Mouse (Mus musculus) thymus, adult 18-20 months (tissue): ENCODE data around the gene Retnlg.
"Not testable (repeated sequence)": the region's sequence is repeated elsewhere in the genome, so short reads cannot be mapped to it uniquely, and the experiment has no call there.

Source experiments
- DNase-seq, 2 experiments: peaks; one replicate each; pipeline ENCODE4 v3.0.0; 2022; ENCODE audit warnings: mixed read lengths in 2 of 2

Retnlg gene

DNA sequence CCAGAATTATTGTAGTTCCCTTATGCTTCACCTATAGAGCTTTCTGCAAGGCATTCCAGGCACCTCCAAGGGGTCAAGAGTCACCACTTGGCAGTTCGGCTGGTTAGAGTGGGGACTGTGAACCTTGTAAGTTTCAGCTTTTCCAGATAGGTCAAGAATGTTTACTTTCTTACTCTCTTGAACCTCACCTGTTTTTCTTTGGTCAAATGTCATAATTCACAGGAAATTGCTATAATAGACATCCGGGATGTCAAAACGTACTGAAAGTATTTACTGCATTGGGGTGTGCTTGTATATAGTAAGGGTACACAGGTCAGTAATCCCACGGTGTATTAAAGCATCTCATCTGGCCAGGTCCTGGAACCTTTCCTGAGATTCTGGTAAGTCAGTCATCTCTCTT is at the start of gene Retnlg:
Gene Retnlg (plus strand): TSS at position 301 of the 400 bp plus-strand sequence.
- DNase-seq = no peak

DNA sequence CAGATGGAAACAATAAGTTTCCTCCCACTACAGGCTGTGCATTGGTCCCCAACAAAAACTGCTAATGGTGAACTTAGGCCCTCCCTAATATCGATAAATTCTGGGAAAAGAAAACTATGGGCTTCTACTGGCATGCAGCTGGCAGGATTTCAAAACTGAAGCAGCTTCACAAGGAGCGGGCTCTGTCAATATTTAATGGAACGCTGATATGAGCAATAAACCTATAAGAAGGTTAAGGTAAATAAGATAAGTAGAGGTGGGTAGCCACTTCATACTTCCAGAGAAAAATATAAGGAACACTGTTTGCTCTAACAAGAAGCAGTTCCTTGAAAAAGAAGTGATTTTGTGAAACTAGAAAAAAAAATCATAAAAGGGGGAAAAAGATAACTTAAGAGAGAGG is 45.9 kb upstream of the Retnlg start:
- DNase-seq = no peak

DNA sequence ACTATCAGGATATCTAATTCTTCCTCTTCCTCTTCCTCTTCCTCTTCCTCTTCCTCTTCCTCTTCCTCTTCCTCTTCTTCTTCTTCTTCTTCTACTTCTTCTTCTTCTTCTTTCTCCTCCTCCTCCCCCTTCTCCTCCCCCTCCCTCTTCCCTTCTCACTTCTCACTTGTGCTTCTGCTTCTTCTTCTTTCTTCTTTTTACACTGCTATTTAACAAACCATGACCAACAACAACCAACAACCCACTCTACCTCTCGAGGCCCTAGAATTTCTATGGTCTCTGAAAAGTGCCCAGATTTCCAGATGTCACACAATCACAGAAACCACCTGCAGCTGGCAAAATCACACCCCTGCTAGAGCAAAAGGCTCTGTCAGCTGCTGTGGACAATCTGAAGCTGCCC is 44.8 kb upstream of the Retnlg start:
- DNase-seq = no peak

DNA sequence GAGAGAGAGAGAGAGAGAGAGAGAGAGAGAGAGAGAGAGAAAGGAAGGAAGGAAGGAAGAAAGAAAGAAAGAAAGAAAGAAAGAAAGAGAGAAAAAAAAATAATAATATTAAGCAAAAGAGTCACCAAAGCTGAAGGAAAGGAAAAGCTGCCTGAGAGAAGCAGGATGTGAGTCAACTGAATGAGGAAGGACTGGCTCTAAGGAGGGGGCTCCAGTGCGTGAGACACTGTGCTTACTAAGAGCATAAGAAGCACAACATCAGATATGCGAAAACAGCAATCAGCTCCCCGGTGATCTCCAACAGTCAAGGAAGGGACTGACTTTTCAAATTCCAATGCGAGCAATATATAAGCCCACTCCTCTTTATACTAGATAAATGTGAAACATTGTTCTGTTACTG is 43.4 kb upstream of the Retnlg start:
- DNase-seq = no peak

DNA sequence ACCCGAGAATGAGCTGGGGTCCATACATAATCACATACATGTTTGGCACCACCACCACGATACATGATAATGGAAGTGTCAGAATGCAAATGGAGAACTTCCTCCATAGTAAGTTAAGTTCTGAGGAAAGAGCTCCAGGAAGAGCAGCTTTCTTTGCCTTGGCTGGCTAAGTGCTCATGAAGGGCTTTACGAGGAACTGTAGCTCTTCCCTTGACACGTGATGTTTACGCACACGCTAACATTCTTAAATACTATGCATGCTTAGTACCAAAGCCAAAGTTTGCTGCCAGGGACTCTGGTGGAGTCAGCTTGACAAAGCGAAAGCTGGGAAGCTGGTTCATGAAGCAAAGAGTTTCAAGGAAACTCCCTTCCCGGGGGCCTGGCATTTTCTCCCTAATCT is 40.4 kb upstream of the Retnlg start:
- DNase-seq = no peak

DNA sequence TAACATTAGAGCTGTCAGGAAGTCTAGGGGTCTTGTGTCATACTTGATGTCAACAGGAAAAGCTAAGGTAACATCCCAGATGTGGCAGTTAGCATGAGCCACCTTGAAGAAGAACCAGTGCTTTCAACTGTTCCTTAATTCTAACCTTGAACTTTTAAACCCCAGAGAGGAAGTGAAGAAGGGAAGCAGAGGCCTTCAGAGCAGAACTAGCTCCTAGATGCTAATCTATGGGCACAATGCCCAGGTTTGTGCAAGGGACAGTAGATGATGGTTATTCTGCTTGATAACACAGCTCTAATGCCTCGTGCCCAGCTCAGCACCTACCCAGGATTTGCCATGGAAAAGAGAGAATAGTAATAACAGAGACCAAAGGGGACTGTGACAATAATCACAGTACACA is 38.8 kb upstream of the Retnlg start:
- DNase-seq = not testable (repeated sequence)

DNA sequence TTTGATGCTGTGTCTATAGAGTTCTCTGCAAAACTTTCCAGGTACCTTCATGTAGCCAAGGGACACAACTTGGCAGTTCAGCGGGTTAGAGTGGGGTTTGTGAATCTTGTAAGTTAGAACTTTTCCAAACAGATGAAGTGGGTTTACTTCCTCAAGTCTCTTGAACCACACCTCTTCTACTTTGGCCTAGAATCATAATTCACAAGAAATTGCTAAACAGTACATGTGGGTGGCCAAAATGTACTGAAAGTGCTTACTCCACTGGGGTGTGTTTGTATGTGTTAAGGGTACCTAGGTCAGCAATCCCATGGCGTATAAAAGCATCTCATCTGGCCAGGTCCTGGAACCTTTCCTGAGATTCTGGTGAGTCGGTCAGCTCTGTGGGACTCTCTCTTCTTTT is 30.2 kb upstream of the Retnlg start, which contains the start of gene Retnla:
Gene Retnla (plus strand): TSS at position 286 of the 400 bp plus-strand sequence.
- no peak for DNase-seq

DNA sequence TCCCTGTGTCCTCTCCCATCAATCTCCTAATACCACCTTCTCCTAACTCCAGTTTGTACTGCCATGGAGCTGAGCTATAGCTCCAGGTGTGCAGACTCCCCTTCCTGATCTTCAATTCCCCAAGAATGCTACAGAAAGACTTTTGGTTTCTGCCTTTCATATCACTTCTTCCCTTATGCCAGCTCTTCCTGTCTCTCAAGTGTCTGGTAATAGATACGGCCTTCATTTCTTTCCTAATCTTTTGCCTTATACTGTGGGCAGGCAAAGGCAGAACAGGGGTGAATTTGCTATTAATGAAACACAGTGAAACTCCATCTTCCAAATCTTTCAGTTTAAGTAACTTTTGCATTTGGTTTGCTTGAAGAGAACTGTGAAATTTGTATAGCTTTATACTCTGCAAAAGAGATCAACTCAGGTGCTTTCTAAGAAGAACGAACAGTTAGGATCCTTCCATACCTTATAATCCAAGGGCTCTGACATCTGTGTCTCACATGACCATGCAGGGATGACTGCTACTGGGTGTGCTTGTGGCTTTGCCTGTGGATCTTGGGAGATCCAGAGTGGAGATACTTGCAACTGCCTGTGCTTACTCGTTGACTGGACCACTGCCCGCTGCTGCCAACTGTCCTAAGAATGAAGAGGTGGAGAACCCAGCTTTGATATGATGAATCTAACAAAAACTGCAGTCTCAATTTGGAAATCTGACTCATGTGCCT is 28.6 kb upstream of the Retnlg start:
- DNase-seq = no peak

DNA sequence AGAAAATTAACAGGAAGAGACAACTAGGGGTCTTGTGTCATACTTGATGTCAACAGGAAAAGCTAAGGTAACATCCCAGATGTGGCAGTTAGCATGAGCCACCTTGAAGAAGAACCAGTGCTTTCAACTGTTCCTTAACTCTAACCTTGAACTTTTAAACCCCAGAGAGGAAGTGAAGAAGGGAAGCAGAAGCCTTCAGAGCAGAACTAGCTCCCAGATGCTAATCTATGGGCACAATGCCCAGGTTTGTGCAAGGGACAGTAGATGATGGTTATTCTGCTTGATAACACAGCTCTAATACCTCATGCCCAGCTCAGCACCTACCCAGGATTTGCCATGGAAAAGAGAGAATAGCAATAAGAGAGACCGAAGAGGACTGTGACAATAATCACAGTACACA is 7.4 kb upstream of the Retnlg start:
- not testable (repeated sequence) for DNase-seq

DNA sequence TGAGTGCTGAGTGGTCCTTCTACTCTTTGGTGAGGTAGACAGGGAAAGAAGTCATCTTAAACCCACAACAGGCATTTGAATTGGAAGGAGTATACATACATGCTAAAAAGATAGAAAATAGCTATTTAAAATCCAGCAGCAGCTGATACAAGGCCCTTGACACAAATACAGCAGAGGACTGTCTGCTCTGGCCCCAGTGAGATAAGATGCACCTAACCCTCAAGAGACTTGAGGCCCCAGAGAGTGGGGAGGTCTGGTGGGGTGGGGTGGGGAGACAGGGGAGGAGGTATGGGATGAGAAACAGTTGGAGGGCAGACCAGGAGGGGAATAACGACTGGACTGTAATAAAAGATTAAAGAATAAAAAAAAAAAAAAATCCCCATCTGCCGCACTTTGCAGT is 4.7 kb upstream of the Retnlg start:
- no peak for DNase-seq

DNA sequence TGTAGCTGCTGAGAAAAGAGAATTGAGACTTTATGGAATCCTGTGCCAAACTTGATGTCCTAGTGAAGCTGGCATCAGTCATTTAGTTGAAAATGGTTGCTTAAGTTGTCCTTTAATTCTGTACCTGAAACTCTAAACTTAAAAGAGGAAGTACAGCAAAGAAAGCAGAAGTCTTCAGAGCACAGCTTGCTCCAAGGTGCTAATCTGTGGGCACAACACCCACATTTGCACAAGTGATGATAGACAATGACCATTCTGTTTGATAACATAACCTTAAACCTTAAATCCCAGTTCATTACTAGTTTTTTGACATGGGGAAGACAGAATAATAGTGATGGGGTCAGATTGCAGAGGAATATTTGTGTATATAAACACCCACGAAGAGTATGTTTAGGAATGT is 3.8 kb upstream of the Retnlg start:
- no peak for DNase-seq

DNA sequence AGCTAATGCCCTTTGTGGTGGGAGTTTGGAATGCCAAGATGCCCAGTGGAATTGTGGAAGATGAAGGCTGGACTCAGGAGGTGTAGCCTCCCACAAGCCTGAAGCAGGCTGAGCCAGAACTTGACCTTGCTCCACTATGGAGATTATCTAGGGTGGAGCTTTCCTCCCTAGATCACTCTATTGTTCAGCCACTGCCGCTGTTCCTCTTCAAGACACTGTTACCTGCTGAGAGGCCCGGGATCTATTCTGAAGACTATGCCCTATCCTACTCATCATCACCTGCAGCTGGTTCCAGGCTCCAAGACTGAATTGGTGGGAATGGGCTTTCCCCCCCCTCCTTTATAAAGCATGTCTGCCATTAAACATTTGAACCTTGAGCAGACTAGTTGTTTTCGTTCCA is 2.8 kb upstream of the Retnlg start:
- no peak for DNase-seq

DNA sequence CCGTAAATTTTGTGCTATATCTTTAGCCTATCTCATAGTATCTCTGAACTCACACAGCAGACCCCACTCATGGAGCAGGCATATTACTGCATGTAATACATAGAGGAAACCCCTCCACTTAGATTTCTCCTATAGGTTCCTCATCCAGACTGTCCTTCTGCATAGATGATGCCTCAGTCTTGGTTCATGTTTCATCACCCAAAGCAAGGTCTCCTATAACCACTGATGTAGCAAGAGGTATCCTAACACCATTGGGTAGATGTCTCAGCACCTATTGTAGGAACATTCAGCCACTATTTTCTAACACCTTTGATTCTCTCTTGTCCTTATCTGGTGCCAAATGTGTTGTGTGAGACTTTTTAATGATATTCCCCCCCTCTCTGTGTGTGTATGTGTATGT is 667 bp upstream of the Retnlg start:
- no peak for DNase-seq

DNA sequence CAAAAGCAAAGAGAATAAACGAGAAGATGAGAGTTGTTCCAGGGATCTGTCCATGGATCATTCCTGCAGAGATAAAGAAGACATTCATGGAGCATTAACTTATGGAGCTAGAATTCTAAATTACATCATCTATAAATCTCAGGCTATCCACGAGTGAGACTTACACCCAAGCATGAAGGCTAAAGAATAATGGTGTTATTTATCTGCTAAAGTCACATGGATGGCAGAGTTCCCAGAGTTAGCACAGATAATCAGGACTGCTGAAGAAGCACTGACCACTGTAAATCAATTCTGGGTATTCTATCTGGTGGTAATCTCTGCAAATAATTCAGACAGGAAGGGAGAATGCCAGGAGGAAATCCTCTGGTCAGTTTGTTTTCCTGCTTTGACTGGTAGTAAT is 18.3 kb downstream of the Retnlg start:
- DNase-seq = no peak

DNA sequence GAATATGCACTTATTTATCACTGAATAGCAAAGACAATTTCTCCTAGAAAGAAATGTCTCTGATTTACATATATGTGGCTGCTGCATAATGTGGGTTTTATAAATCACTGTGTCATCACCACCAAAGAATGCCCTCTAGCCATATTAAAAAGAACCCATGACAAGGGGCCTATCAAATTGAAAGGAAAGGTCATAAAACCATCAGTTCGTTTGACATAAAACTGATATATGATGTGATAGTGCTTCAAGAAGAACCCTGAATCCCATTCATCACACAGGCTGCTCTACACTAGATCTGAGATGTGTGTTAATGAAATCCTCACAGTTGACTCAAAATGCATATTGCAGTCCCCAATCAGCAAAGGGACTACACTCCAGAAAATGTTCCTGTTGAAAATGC is 27.4 kb downstream of the Retnlg start:
- no peak for DNase-seq

DNA sequence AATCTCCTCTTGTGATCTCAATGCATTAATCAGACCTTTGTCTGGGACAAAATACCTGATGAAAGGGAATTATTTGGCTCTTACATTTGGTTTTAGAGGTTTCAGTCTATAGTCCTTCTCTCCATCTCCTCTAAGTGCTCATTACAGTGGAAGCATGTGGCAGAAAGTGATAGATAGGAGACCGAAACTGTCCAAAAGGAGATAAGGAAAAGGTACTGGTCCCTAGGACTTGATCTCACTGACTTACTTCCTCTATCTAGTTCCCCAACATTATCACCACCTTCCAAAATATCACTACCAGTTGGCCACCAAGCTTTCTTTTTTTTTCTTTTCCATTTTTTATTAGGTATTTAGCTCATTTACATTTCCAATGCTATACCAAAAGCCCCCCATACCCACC is 38.8 kb downstream of the Retnlg start:
- DNase-seq = no peak

DNA sequence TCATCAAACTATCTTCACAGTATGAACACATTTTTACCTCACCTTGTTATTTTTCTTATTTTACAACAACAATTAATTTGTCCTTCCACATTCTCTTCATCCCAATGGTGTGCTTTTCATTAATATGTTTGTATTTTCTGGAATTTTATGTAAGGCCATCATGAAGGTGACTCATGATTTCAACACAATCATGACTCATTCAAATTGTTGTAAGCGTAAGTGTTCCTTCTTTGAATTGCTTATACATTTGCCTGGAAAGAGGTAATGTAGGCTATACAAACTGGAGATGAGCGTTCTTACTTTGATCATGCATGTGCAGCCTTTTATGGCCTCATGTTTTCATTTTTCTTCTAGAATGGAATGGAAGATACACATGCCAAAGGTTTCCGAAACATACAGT is 40.8 kb downstream of the Retnlg start:
- no peak for DNase-seq

DNA sequence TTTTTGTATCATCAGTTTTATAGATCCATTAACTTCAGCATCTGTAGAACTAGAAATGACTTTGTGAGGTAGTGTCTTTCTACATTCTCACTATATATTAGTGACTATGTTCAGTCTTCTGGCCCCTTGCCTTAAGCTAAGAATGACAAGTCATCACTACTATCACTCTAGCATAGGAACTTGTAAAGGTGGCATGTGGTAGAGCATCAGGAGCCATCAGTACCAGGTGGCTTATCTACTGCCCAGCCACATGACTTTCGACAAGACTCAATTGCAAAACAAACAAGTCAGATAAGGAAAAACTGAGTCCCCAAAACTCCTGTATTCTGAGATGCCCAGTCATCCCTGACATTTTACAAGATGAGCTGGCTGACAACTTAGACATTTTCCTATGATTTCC is 51.3 kb downstream of the Retnlg start:
- no peak for DNase-seq
